Mouse (Mus musculus): ENCODE results near the gene Cyth1. TPM values are rescaled to one million over a fixed set of nuclear protein-coding genes. Genes with fewer than 3 reads are reported as not detected.

Gene Cyth1
- polyA plus RNA-seq, 1 experiment from 2014 or later, result 13.8 TPM

DNA sequence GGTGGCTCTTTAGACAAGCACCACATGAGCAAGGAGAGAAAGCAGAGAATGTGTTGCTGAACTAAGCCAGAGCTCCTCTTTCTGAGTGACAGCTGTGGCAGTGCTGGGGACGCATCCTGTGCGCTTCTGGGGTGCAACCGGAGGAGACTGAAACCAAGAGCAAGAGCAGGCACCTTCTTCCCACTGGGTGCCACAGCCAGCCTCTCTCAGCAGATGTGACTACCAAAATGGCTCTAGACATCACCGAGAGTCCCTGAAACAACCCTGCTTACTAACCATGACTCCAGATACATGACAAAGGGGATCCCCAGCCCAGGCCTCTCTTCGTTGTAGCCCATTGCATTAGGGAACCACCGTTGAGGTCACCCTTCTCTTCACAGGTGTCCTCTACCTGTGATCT, 44.9 kb downstream of the Cyth1 start:
- H3K4me2 ChIP-seq, result no peak overlapping the region
- no peaks in the 10 kb centered on the region for H3K27me3 ChIP-seq (replicated peaks)
- no peak for ATAC-seq (ENCODE audit: insufficient read depth, low FRiP score, low read depth)
- peak overlapping the region; percentile 81; the same call in 1 of the 2 replicates for H3K27ac ChIP-seq
- H3K9me3 ChIP-seq, result no peaks in the 10 kb centered on the region
- peaks cover 59% of the 10 kb centered on the region for H3K4me1 ChIP-seq
- H3K36me3 ChIP-seq, result no peaks in the 10 kb centered on the region
- no peak overlapping the region for H3K4me3 ChIP-seq (replicated peaks)
- 85% methylated on average over 6 of the region's 6 CpGs for WGBS
- H3K9ac ChIP-seq, result no peak overlapping the region

DNA sequence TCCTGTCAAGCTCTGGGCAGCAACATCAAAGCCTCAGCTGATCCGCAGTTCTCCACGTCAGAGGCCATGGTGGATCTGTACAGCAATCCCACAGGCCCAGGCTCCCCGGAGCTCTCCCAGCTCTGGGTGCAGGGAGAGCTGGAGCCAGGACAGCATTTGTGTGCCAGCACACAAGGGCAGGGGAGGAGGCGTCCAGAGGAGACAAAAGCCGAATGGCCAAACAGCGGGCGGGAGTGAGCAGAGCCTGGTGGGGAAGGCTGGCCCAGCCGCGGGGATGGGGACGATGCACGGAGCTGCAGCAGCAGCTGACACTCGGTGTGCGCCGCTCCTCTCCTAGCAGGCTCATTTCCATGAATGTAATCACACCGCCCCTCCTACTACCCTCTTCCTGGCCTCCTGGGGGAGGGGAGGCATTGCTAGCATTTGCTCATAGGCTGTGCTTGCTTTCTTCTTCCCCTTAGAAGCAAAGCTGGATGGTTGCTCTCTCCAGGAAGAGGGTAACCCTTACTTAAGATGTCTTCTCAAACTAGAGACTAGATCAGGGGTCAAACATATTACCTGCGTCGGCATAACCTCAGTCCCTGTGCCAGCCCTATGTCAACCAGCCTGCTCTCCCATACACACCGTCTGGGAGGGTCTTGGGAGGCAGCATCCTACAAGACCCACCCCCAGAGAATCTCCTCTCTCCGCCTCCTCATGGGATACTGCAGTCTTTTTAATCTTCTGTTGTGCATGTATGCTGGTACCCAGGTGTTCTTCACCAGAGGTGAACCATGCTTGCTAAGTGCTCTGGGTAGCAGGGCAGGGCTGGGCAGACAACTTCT, 45.8 kb downstream of the Cyth1 start:
- 6% methylated on average over 19 of the region's 19 CpGs for WGBS
- no peaks in the 10 kb centered on the region for H3K36me3 ChIP-seq
- H3K4me3 ChIP-seq (replicated peaks), result peak overlapping the region; percentile 42
- H3K4me2 ChIP-seq, result peak overlapping the region; percentile 71
- H3K27ac ChIP-seq, result peak overlapping the region; percentile 81
- peaks cover 62% of the 10 kb centered on the region for H3K4me1 ChIP-seq
- peak; percentile 65 for ATAC-seq (ENCODE audit: insufficient read depth, low FRiP score, low read depth)
- H3K9ac ChIP-seq, result peak overlapping the region; percentile 45
- H3K27me3 ChIP-seq (replicated peaks), result no peaks in the 10 kb centered on the region
- no peaks in the 10 kb centered on the region for H3K9me3 ChIP-seq

- no peaks in the 10 kb centered on the region for H3K27me3 ChIP-seq (replicated peaks)
- no peaks in the 10 kb centered on the region for H3K9me3 ChIP-seq
- H3K36me3 ChIP-seq, result no peaks in the 10 kb centered on the region
- peak overlapping the region; percentile 71 for H3K4me2 ChIP-seq
- peak overlapping the region; percentile 42 for H3K4me3 ChIP-seq (replicated peaks)
- ATAC-seq (ENCODE audit: insufficient read depth, low FRiP score, low read depth), result peak; percentile 12; the same call in 1 of the 2 replicates
- 32% methylated on average over 9 of the region's 9 CpGs for WGBS
- peak overlapping the region; percentile 81 for H3K27ac ChIP-seq
- peaks cover 63% of the 10 kb centered on the region for H3K4me1 ChIP-seq
- peak overlapping the region; percentile 45 for H3K9ac ChIP-seq
Measured at GRCm38 (mm10) chr11:118201833-118202409, 46.5 kb downstream of the Cyth1 start.

GRCm38 (mm10) chr11:118200834-118201830, 47.3 kb downstream of the Cyth1 start:
- Histone ChIP-seq H3K4me1 (peaks cover 68% of the 10 kb centered on the region), H3K36me3 (no peaks in the 10 kb centered on the region), H3K9me3 (no peaks in the 10 kb centered on the region), H3K4me2 (peak overlapping the region; percentile 71), H3K27me3 (replicated peaks) (no peaks in the 10 kb centered on the region), H3K4me3 (replicated peaks) (peak overlapping the region; percentile 42), H3K9ac (no peak overlapping the region), H3K27ac (peak overlapping the region; percentile 81)
- 18% methylated on average over 11 of the region's 11 CpGs for WGBS
- no peak for ATAC-seq (ENCODE audit: insufficient read depth, low FRiP score, low read depth)

GRCm38 (mm10) chr11:118198296-118198600, 50.1 kb downstream of the Cyth1 start:
- Histone ChIP-seq H3K4me2 (peak overlapping the region; percentile 27; the same call in 1 of the 2 replicates), H3K4me1 (peaks cover 75% of the 10 kb centered on the region), H3K27ac (no peak overlapping the region), H3K9ac (no peak overlapping the region), H3K4me3 (replicated peaks) (no peak overlapping the region), H3K27me3 (replicated peaks) (no peaks in the 10 kb centered on the region), H3K36me3 (no peaks in the 10 kb centered on the region), H3K9me3 (no peaks in the 10 kb centered on the region)
- WGBS, result 37% methylated on average over 2 of the region's 2 CpGs
- ATAC-seq (ENCODE audit: insufficient read depth, low FRiP score, low read depth), result no peak

DNA sequence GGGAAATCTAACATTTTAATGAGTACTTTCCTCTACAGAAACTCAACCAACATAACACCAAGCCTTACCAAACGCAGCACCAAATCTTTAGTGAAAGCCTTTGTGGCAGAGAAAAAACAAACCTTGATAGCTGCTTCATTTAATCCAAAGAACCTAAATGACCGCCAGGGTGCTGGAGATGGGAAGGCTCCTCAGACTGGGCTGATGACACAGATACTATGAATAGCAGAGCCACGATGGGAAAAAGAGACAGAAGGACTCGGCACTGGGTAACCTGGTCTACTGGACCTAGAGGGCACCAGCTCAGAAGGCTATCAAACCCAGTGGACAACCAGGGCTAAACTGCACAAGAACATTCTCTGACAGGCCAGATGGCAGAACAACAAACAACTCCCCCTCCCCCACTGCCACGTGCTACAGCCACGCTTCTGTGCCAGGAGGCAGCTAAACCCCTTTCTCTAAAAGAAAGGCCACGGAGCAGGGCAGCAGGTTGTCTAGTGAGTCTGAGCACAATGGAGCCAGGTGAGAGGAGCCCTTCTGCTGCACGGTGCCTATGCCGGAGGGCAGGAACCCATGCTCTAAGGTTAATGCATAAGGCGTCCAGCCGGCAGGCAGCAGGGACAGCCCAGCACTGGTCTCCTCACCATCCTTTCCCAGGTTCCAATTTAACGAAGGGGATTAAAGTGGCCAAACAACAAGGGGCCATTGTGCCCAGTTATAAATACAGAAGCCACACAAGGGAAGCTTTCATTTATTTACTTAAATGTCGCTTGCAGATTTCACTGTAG, 50.7 kb downstream of the Cyth1 start:
- Histone ChIP-seq H3K4me2 (peak overlapping the region; percentile 27), H3K9me3 (no peaks in the 10 kb centered on the region), H3K36me3 (no peaks in the 10 kb centered on the region), H3K27me3 (replicated peaks) (no peaks in the 10 kb centered on the region), H3K9ac (no peak overlapping the region), H3K27ac (0 out of 2 replicates have a peak overlapping the region, but pooled peaks have one; percentile 33), H3K4me3 (replicated peaks) (no peak overlapping the region), H3K4me1 (peaks cover 75% of the 10 kb centered on the region)
- WGBS, result 42% methylated on average over 13 of the region's 13 CpGs
- no peak for ATAC-seq (ENCODE audit: insufficient read depth, low FRiP score, low read depth)

GRCm38 (mm10) chr11:118196824-118197388, 51.5 kb downstream of the Cyth1 start:
- no peaks in the 10 kb centered on the region for H3K36me3 ChIP-seq
- peaks cover 67% of the 10 kb centered on the region for H3K4me1 ChIP-seq
- no peak overlapping the region for H3K4me2 ChIP-seq
- no peaks in the 10 kb centered on the region for H3K27me3 ChIP-seq (replicated peaks)
- no peak overlapping the region for H3K4me3 ChIP-seq (replicated peaks)
- H3K9ac ChIP-seq, result no peak overlapping the region
- WGBS, result 67% methylated on average over 10 of the region's 10 CpGs
- H3K9me3 ChIP-seq, result no peaks in the 10 kb centered on the region
- ATAC-seq (ENCODE audit: insufficient read depth, low FRiP score, low read depth), result no peak
- no peak overlapping the region for H3K27ac ChIP-seq

DNA sequence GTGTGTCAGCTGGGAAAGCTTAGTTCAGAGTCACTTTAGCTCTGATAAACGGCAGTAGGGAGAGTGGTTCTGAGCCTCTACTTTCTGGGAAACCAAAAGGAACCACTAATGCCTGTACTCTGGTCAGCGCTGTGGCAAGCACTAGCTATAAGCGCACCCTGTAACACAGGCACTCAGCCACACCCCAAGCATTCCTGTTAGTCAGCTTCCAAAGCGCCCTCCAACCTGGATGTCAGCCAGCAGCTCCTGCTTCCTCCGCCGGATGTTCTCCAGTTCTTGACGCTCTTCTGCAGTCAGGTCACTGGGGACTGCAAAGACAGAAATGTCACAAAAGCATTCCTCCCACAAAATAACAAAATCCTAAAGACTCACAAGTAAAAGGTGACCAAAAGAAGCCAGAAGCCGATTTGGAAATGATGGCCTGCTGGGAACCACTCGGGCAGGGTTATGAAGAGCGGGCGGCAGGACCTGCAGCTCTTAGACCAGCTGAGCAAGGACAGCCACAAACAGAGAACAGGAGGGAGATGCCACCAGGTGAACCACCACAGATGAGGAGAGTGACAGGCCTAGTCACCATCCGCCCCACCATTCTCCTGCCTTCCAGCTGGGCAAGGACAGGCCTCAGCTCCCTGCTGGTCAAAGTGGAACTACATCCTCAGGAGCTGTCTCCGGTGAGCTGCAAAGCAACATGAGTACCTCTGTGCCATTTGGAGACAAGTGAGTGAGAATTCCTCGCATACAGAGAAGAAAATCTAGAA, 54.8 kb downstream of the Cyth1 start:
- ATAC-seq (ENCODE audit: insufficient read depth, low FRiP score, low read depth), result peak; percentile 64; the same call in 1 of the 2 replicates
- Histone ChIP-seq H3K9me3 (no peaks in the 10 kb centered on the region), H3K4me2 (no peak overlapping the region), H3K4me1 (peaks cover 40% of the 10 kb centered on the region), H3K9ac (no peak overlapping the region), H3K27ac (peak overlapping the region; percentile 8; the same call in 1 of the 2 replicates), H3K36me3 (0 out of 2 replicates have a peak, but pooled peaks cover 4% of the 10 kb centered on the region), H3K27me3 (replicated peaks) (no peaks in the 10 kb centered on the region), H3K4me3 (replicated peaks) (no peak overlapping the region)
- WGBS, result 51% methylated on average over 14 of the region's 14 CpGs

DNA sequence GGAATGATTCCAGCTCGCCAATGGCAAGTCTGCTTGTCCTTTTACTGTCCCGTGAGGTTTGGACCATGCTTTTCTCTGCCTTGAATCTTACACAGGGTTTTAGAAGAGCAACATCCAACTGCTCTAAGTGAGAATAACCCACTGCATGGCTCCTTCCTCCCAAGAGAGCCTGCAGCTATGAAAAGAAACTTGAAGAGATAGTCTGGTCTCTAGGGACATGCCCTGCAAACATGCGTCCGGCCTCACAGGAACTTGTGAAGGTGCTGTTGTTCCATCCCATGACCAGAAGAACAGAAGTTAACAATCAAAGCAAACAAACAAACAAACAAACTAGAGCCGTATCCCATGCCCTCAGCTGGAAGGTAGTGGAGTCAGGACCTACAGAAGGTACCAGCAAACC, 55.4 kb downstream of the Cyth1 start:
- no peak overlapping the region for H3K9ac ChIP-seq
- H3K4me3 ChIP-seq (replicated peaks), result no peak overlapping the region
- WGBS, result 80% methylated on average over 5 of the region's 5 CpGs
- H3K4me1 ChIP-seq, result peaks cover 34% of the 10 kb centered on the region
- no peak overlapping the region for H3K27ac ChIP-seq
- H3K36me3 ChIP-seq, result 0 out of 2 replicates have a peak, but pooled peaks cover 4% of the 10 kb centered on the region
- no peak overlapping the region for H3K4me2 ChIP-seq
- ATAC-seq (ENCODE audit: insufficient read depth, low FRiP score, low read depth), result no peak
- no peaks in the 10 kb centered on the region for H3K27me3 ChIP-seq (replicated peaks)
- H3K9me3 ChIP-seq, result no peaks in the 10 kb centered on the region

DNA sequence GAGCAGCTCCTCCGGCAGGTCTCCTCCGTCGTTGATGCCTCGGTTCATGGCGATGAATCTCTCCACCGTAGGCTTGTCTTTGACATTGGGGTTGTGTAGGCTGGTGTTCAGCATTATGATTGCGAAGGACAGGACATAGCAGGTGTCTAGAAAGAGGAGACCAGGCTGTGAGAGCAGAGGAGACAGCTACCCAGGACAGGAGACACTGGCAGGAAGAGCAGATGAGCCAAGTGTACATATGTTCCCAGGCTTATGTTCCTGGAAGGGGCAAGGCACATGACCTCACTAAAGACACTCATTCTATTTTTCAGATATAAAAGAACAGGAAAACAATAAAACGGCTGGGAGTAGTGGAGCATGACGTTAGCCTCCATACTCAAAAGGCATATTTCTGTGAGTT, 65.6 kb downstream of the Cyth1 start:
- H3K9me3 ChIP-seq, result no peaks in the 10 kb centered on the region
- H3K36me3 ChIP-seq, result peaks cover 31% of the 10 kb centered on the region

More for the DNA sequence above, 65.6 kb downstream of the Cyth1 start:
- no peak overlapping the region for H3K27ac ChIP-seq
- 92% methylated on average over 9 of the region's 9 CpGs for WGBS
- no peak for ATAC-seq (ENCODE audit: insufficient read depth, low FRiP score, low read depth)
- H3K4me3 ChIP-seq (replicated peaks), result no peak overlapping the region
- H3K4me2 ChIP-seq, result no peak overlapping the region
- H3K27me3 ChIP-seq (replicated peaks), result no peaks in the 10 kb centered on the region
- H3K4me1 ChIP-seq, result 0 out of 2 replicates have a peak, but pooled peaks cover 5% of the 10 kb centered on the region
- no peak overlapping the region for H3K9ac ChIP-seq

All from stomach, embryonic 15.5 days (tissue).